8 mouse cellular contexts compared by ENCODE assay signal in the genomic region with DNA sequence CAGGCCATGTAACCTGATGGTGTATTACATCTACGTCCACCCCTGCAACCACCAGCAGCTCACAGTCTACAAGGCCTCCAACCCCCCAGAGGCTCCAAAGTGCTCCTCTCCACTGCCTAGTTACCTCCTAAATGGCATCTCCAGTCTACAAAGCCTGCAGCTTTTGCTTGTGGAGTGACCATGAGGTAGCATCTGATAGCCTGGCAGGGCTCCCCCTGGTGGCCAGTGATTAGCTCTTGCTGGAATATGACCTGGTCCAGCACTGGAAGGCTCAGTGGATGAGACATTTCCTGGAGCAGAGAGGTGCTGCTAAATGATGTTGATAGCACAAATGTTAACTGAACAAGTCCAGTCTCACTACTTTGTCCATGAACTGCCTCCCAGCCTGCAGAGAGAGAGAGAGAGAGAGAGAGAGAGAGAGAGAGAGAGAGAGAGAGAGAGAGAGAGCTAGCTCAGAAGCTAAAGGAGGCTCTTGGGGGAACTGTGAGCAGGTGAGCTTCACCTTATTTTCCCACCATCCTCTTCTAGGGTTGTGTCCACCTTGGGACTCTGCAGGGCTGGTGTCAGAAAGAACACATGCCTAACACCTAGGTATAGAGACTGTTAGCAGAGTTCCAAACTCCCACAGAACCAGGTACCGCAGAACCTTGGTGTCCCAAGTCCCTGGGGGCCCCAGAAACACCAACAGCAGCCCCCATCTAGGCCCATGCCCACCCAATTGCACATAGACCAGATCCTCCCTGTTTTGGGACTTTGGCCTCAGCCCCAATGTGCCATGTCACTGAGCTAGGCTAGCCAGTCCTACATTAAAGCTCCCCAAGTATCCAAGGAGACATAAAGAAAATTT. TPM values are rescaled to one million over a fixed set of nuclear protein-coding genes. Genes with fewer than 3 reads are reported as not detected.
A peak's percentile ranks its signal among the peaks of the same experiment; 100 is the strongest.
DNase-seq lines count a peak whose midpoint lies in the region; ATAC-seq lines count a peak whose summit lies in the region.

No protein-coding gene starts in this region.

- no peak overlapping the region for H3K4me3 ChIP-seq in forebrain, embryonic 13.5 days
- no peak overlapping the region for H3K4me3 ChIP-seq in lung, embryonic 16.5 days (ENCODE audit: low read length)

- H3K4me2 ChIP-seq in forebrain, embryonic 13.5 days = no peak overlapping the region
- no peak overlapping the region for H3K4me2 ChIP-seq in lung, embryonic 16.5 days (ENCODE audit: low read depth, low read length)

- no peaks in the 10 kb centered on the region for H3K9me3 ChIP-seq in forebrain, embryonic 13.5 days (replicated peaks)
- H3K9me3 ChIP-seq in lung, embryonic 16.5 days (ENCODE audit: control insufficient read depth, low read length) = no peaks in the 10 kb centered on the region

- H3K27me3 ChIP-seq in forebrain, embryonic 13.5 days = peaks cover 70% of the 10 kb centered on the region
- H3K27me3 ChIP-seq in lung, embryonic 16.5 days (ENCODE audit: control insufficient read depth, insufficient read depth, low read depth, low read length) = no peaks in the 10 kb centered on the region

- DNase-seq in MN1 (ENCODE audit: low spot score) = peak; percentile 88
- DNase-seq in heart, postnatal 36 days = peak; percentile 71 to 82
- peak; percentile 78 for DNase-seq in layer of hippocampus, adult 11-12 months (ENCODE audit: low spot score)
- peak; percentile 66 for DNase-seq in right cerebral cortex, adult 18-20 months
- peak; percentile 86 for DNase-seq in urinary bladder, postnatal 14 days (ENCODE audit: low spot score)

- H3K36me3 ChIP-seq in forebrain, embryonic 13.5 days (ENCODE audit: poor library complexity, severe bottlenecking) = no peaks in the 10 kb centered on the region
- no peaks in the 10 kb centered on the region for H3K36me3 ChIP-seq in lung, embryonic 16.5 days (ENCODE audit: control insufficient read depth, insufficient read depth, low read length)

- WGBS in forebrain, embryonic 13.5 days = 87% methylated on average over 2 of the region's 2 CpGs
- 84% methylated on average over 2 of the region's 2 CpGs for WGBS in lung, embryonic 16.5 days

- H3K4me1 ChIP-seq in forebrain, embryonic 13.5 days = peaks cover 10% of the 10 kb centered on the region; the same call in 1 of the 2 replicates
- H3K4me1 ChIP-seq in lung, embryonic 16.5 days (replicated peaks; ENCODE audit: control insufficient read depth, insufficient read depth, low read length) = peaks cover 5% of the 10 kb centered on the region; the same call in 1 of the 2 replicates

- H3K9ac ChIP-seq in forebrain, embryonic 13.5 days = no peak overlapping the region
- H3K9ac ChIP-seq in lung, embryonic 16.5 days (ENCODE audit: low read length) = no peak overlapping the region

- intact Hi-C loops in heart, postnatal 36 days (cut with DNase I) = loop anchor here (1.0 to 5.0 kb wide), 3 partner anchors 48 to 121 kb away; no protein-coding TSS in a partner anchor

- ATAC-seq in cerebellum, adult (ENCODE audit: insufficient number of reproducible peaks, low FRiP score, low TSS enrichment) = peak; percentile 87
- peak; percentile 78 for ATAC-seq in forebrain, embryonic 13.5 days
- ATAC-seq in lung, embryonic 16.5 days (ENCODE audit: low read depth) = peak; percentile 37; the same call in 1 of the 2 replicates

- no peak overlapping the region for H3K27ac ChIP-seq in forebrain, embryonic 13.5 days
- no peak overlapping the region for H3K27ac ChIP-seq in lung, embryonic 16.5 days (ENCODE audit: low read length)

RNA-seq across cellular contexts. Expression of gene Lmo1, which starts 43.3 kb away (rescaled TPM):
- polyA plus RNA-seq in forebrain, embryonic 13.5 days (2015; fragmentation: Nextera tagmentation; extraction: Ambion mirVana) = 36.5 and 50.5 TPM in 2 replicates
- total RNA-seq in heart, postnatal 36 days (2021) = 1 to 10 TPM; 2.4 to 3.1 TPM
- polyA plus RNA-seq in lung, embryonic 16.5 days (2015; fragmentation: Nextera tagmentation; extraction: Ambion mirVana) = 11.8 and 13.3 TPM in 2 replicates

Comparison
In these comparisons a context has a peak if more than half of its experiments do, and no peak if none do; other contexts are left out.
1. ATAC-seq: peak in every context shown above with its lines; median percentile 87 in cerebellum, adult; 78 in forebrain, embryonic 13.5 days; 37 in lung, embryonic 16.5 days.